Mouse (Mus musculus): ENCODE data around the gene Islr. TPM values are rescaled to one million over a fixed set of nuclear protein-coding genes. Genes with fewer than 3 reads are reported as not detected.

Islr gene
- total RNA-seq, 2 experiments from 2014 or later = 10.1 to 15.5 TPM

- DNase-seq (ENCODE audit: low spot score in 2 of 2) = no peak
Measured at GRCm38 (mm10) chr9:58114019-58114418, 90.1 kb downstream of the Islr start.

- DNase-seq (ENCODE audit: low spot score in 2 of 2) = no peak
Measured at GRCm38 (mm10) chr9:58113279-58113884, 90.7 kb downstream of the Islr start.

- DNase-seq (ENCODE audit: low spot score in 2 of 2) = no peak
Measured at GRCm38 (mm10) chr9:58112866-58113278, 91.2 kb downstream of the Islr start.

- no peak for DNase-seq (ENCODE audit: low spot score in 2 of 2)
Measured at GRCm38 (mm10) chr9:58112321-58112751, 91.8 kb downstream of the Islr start.

DNA sequence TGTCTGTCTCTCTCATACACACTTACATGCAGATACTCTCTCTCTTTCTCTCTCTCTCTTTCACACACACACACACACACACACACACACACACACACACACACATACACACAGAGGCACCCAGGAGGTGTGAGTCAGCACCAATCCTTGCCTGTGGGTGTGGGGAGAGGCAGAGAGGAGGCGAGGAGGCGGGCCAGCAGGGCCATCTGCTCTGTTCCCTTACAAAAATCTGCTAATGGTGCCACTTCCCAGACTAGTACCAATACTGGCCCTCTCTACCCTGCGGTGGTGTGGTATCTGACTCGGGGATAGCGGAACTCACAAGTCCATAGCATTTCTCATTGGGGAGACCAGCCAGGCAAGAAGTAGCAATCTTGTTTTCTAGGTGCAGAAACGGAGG is 92.7 kb downstream of the Islr start:
- peak; percentile 85 to 93 for DNase-seq (ENCODE audit: low spot score in 2 of 2)

DNA sequence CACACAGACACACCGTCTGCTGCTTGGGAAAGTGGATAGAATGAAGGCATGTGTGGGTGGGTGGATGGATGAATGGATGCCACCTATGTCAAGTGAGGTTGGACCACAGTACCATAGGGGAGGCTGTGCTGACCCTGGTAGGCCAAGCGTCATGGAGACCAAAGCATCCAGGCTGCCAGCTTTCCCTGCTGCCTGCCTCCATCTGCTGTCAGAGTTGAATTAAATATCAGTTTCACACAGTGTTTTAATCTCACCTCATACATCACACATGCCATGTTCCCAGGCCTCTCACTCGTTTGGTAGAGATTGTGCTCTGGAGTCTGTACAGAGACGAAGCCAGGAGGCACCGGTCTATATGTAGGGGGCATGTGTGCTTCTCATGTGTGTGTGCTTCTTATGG is 93.3 kb downstream of the Islr start:
- peak in 1 of 2 experiments; percentile 61 for DNase-seq (ENCODE audit: low spot score in 2 of 2)

DNA sequence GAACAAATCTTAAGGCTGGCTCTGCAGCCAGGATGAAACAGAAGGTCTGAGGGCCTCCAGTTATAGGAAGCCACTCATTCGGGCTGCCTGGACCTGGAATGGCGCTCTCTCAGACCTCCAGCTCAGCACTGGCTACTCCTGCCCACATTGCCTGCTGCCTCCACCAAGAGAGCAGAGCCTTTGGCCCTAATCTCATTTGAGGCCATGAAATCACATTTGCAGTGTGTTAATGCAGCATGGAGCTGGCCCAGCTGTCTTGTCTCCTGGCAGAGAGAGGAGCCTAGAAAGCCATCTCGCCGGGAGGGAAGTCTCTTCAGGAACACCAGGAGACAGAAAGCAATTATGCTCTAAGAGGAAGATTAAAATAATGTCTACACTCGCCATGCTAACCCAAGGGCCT is 96.6 kb downstream of the Islr start:
- DNase-seq (ENCODE audit: low spot score in 2 of 2) = no peak

Small RNA genes within 50 kb of the gene (microRNA-seq; reads per million reads assigned to microRNA genes)
- 0 reads per million in 2 experiments for gene Mir6385

Other genes starting within 250 kb of the Islr start
- 1 to 10 TPM in 1 of 2 experiments, under 1 TPM in 1; 0.94 to 1.7 TPM for gene Cyp11a1, start 197.9 kb downstream of the Islr start, total RNA-seq (2021)
- gene Stra6, start 140.5 kb downstream of the Islr start, total RNA-seq (2021) = 10 to 100 TPM; 18.2 to 18.4 TPM
- under 1 TPM; 0.91 to 0.94 TPM for gene Ccdc33, start 85.5 kb downstream of the Islr start, total RNA-seq (2021)
- 100 to 1,000 TPM; 113 to 122 TPM for gene Islr2, start within 50 bp of the Islr start, total RNA-seq (2021)
- 10 to 100 TPM; 13.2 to 15.8 TPM for gene Pml, start 45.5 kb upstream of the Islr start, total RNA-seq (2021)
- gene Stoml1, start 48.9 kb upstream of the Islr start, total RNA-seq (2021) = 10 to 100 TPM; 77.5 to 80.3 TPM
- 1 to 10 TPM; 2.5 to 3.2 TPM for gene Loxl1, start 108.9 kb upstream of the Islr start, total RNA-seq (2021)
- not detected for gene Tbc1d21, start 166.1 kb upstream of the Islr start, total RNA-seq (2021)